Mouse (Mus musculus): ENCODE measurements at regions not wholly inside any gene's neighbourhood (a gene's known extent, or its start where the extent isn't known, plus 50 kb on each side); places are given as distances from the start of the nearest gene placed in this dataset.

GRCm38 (mm10) chr16:70803549-70803948 lies 489.8 kb downstream of the Gbe1 start:
- TF ChIP-seq ZC3H11A (IDR thresholded peaks at IDR 0.05; ENCODE audit: low read depth, low read length) (no peak), BHLHE40 (IDR thresholded peaks at IDR 0.05; ENCODE audit: low read depth, low read length) (no peak), ELF1 (IDR thresholded peaks at IDR 0.05; ENCODE audit: low read depth, low read length) (no peak), EP300 (IDR thresholded peaks at IDR 0.05; ENCODE audit: low read length) (no peak), ZNF384 (IDR thresholded peaks at IDR 0.05; ENCODE audit: low read depth, low read length) (no peak), POLR2A (IDR thresholded peaks at IDR 0.05; ENCODE audit: low read depth, low read length) (no peak), MYC (IDR thresholded peaks at IDR 0.05; ENCODE audit: low read depth, low read length) (no peak)
